Mouse (Mus musculus) testis, adult 2 months (tissue): ENCODE measurements at regions not wholly inside any gene's neighbourhood (a gene's known extent, or its start where the extent isn't known, plus 50 kb on each side); places are given as distances from the start of the nearest gene placed in this dataset.

ENCODE experiments used
- CTCF ChIP-seq: fragments of 200-500 bp; IDR thresholded peaks from 2 replicates; pipeline ENCODE4 v1.5.1; 2012; ENCODE audit warnings: low read depth, mild to moderate bottlenecking, inconsistent platforms, low read length, moderate library complexity; ENCODE audit not compliant: control insufficient read depth, insufficient read depth, insufficient replicate concordance
- POLR2A ChIP-seq: fragments of 200-500 bp; IDR thresholded peaks from 2 replicates; pipeline ENCODE4 v1.6.1; 2012; ENCODE audit warnings: low read depth, mild to moderate bottlenecking, inconsistent platforms, low read length, moderate library complexity; ENCODE audit not compliant: control insufficient read depth

DNA sequence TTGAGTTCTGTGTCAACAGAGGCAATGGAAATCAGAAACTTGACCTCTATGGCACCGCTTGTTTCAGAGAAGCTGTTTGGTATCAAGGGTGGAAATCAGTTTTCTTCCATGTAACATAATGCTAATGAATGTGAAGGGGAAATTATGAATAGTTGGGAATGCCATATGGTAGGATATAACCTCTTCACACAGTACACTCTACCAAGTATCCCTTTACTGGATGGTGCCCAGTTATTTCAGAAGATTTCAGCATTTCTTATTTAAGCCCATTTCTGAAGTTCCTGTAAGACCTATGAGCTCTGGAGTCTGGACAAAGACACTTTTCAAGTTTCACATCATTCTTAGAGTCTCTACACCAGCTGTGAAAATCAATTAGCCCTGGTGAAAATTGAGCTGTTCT is 887.3 kb upstream of the Flrt2 start:
- no peak for TF ChIP-seq CTCF
- no peak for TF ChIP-seq POLR2A
